Mouse (Mus musculus): ENCODE measurements around the gene Rasgrf1. TPM values are rescaled to one million over a fixed set of nuclear protein-coding genes. Genes with fewer than 3 reads are reported as not detected.
"Not testable (repeated sequence)": the region's sequence is repeated elsewhere in the genome, so short reads cannot be mapped to it uniquely, and the experiment has no call there.

Rasgrf1 gene
- total RNA-seq, 2 experiments from 2014 or later, result not detected

- TF ChIP-seq CTCF (IDR thresholded peaks at IDR 0.05), result no peak
- Histone ChIP-seq H3K27ac (no peak overlapping the region), H3K4me3 (no peak overlapping the region)
- intact Hi-C loops (cut with DNase I), result no loop called here
- DNase-seq, result no peak
Measured at GRCm38 (mm10) chr9:90038535-90038934, 128.8 kb downstream of the Rasgrf1 start.

- no peak for DNase-seq
- TF ChIP-seq CTCF (IDR thresholded peaks at IDR 0.05), result no peak
- Histone ChIP-seq H3K27ac (no peak overlapping the region), H3K4me3 (no peak overlapping the region)
- intact Hi-C loops (cut with DNase I), result no loop called here
Measured at GRCm38 (mm10) chr9:90040916-90041315, 131.2 kb downstream of the Rasgrf1 start.

- intact Hi-C loops (cut with DNase I), result no loop called here
- Histone ChIP-seq H3K4me3 (no peak overlapping the region), H3K27ac (no peak overlapping the region)
- TF ChIP-seq CTCF (IDR thresholded peaks at IDR 0.05), result no peak
- DNase-seq, result no peak
Measured at GRCm38 (mm10) chr9:90041556-90041955, 131.8 kb downstream of the Rasgrf1 start.

GRCm38 (mm10) chr9:90042906-90043305 lies 133.2 kb downstream of the Rasgrf1 start:
- H3K27ac ChIP-seq; DNase-seq; H3K4me3 ChIP-seq; intact Hi-C loops (cut with DNase I): not testable (repeated sequence)

GRCm38 (mm10) chr9:90045191-90045590 lies 135.5 kb downstream of the Rasgrf1 start:
- Histone ChIP-seq H3K4me3 (no peak overlapping the region), H3K27ac (no peak overlapping the region)
- DNase-seq, result no peak
- intact Hi-C loops (cut with DNase I), result no loop called here
- no peak for TF ChIP-seq CTCF (IDR thresholded peaks at IDR 0.05)

- no peak for DNase-seq
- intact Hi-C loops (cut with DNase I), result no loop called here
- H3K4me3 ChIP-seq, result no peak overlapping the region
- no peak overlapping the region for H3K27ac ChIP-seq
- no peak for TF ChIP-seq CTCF (IDR thresholded peaks at IDR 0.05)
Measured at GRCm38 (mm10) chr9:90047937-90048627, 138.4 kb downstream of the Rasgrf1 start.

GRCm38 (mm10) chr9:90053852-90054251 lies 144.1 kb downstream of the Rasgrf1 start, which contains the start of gene Ctsh:
Gene Ctsh, plus strand, starts transcription at chr9:90054152.
- DNase-seq, result no peak
- Histone ChIP-seq H3K27ac (peak within 1 kb of the TSS; percentile 82), H3K4me3 (peak within 1 kb of the TSS; percentile 83)
- intact Hi-C loops (cut with DNase I), result no loop called here
- no peak for TF ChIP-seq CTCF (IDR thresholded peaks at IDR 0.05)

- intact Hi-C loops (cut with DNase I), result no loop called here
- peak overlapping the region; percentile 83 for H3K4me3 ChIP-seq
- TF ChIP-seq CTCF (IDR thresholded peaks at IDR 0.05), result peak; percentile 52
- DNase-seq, result peak; percentile 74
- H3K27ac ChIP-seq, result peak overlapping the region; percentile 82
Measured at GRCm38 (mm10) chr9:90054371-90055145, 144.8 kb downstream of the Rasgrf1 start.

- Histone ChIP-seq H3K4me3 (peak overlapping the region; percentile 83), H3K27ac (peak overlapping the region; percentile 82)
- intact Hi-C loops (cut with DNase I), result no loop called here
- no peak for TF ChIP-seq CTCF (IDR thresholded peaks at IDR 0.05)
- DNase-seq, result no peak
Measured at GRCm38 (mm10) chr9:90055409-90055808, 145.7 kb downstream of the Rasgrf1 start.

- no peak for TF ChIP-seq CTCF (IDR thresholded peaks at IDR 0.05)
- Histone ChIP-seq H3K27ac (no peak overlapping the region), H3K4me3 (peak overlapping the region; percentile 83)
- no peak for DNase-seq
- intact Hi-C loops (cut with DNase I), result no loop called here
Measured at GRCm38 (mm10) chr9:90055911-90056310, 146.2 kb downstream of the Rasgrf1 start.

GRCm38 (mm10) chr9:90056716-90057115 lies 147.0 kb downstream of the Rasgrf1 start:
- no peak for DNase-seq
- intact Hi-C loops (cut with DNase I), result no loop called here
- no peak overlapping the region for H3K4me3 ChIP-seq
- no peak overlapping the region for H3K27ac ChIP-seq
- no peak for TF ChIP-seq CTCF (IDR thresholded peaks at IDR 0.05)

- DNase-seq, result no peak
- intact Hi-C loops (cut with DNase I), result no loop called here
- no peak for TF ChIP-seq CTCF (IDR thresholded peaks at IDR 0.05)
- Histone ChIP-seq H3K4me3 (no peak overlapping the region), H3K27ac (no peak overlapping the region)
Measured at GRCm38 (mm10) chr9:90059828-90060573, 150.3 kb downstream of the Rasgrf1 start.

- no peak for TF ChIP-seq CTCF (IDR thresholded peaks at IDR 0.05)
- H3K4me3 ChIP-seq, result no peak overlapping the region
- no peak for DNase-seq
- no peak overlapping the region for H3K27ac ChIP-seq
- intact Hi-C loops (cut with DNase I), result no loop called here
Measured at GRCm38 (mm10) chr9:90060574-90060875, 150.8 kb downstream of the Rasgrf1 start.

- intact Hi-C loops (cut with DNase I); DNase-seq; H3K4me3 ChIP-seq; H3K27ac ChIP-seq: not testable (repeated sequence)
Measured at GRCm38 (mm10) chr9:90060932-90061331, 151.2 kb downstream of the Rasgrf1 start.
